Mouse (Mus musculus): ENCODE measurements around the gene Poll. TPM values are rescaled to one million over a fixed set of nuclear protein-coding genes. Genes with fewer than 3 reads are reported as not detected.

Gene Poll
- polyA plus RNA-seq, 1 experiment, result 13.4 TPM

DNA sequence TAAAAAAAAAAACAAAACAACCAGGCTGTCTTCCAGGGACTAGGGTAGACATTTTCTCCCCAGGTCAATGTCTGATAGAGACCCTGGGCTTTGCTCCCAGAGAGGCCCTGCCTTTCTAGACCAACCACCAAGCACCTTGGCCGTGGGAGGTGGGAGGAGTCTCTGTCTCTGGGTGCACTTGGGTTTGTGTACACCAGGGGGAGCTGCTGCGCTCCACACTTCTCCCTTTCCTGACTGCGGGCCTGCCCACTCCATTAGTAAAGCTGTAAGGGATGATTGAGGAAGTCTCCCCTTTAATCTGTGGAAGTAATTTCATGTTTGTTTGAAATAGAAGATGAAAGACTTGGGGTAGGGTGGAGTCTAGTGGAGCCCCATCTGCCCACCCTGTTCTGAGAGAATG, 20.9 kb upstream of the Poll start:
- Histone ChIP-seq H3K4me1 (ENCODE audit: control insufficient read depth, insufficient read depth, low read length) (no peaks in the 10 kb centered on the region), H3K9me3 (replicated peaks; ENCODE audit: control insufficient read depth, insufficient read depth, low read length, poor library complexity, severe bottlenecking) (no peaks in the 10 kb centered on the region), H3K36me3 (ENCODE audit: control insufficient read depth, insufficient read depth, low read length, poor library complexity, severe bottlenecking) (no peaks in the 10 kb centered on the region), H3K4me3 (ENCODE audit: low read depth, low read length) (no peak overlapping the region), H3K27me3 (ENCODE audit: control insufficient read depth, insufficient read depth, low read length, poor library complexity, severe bottlenecking) (no peaks in the 10 kb centered on the region), H3K27ac (ENCODE audit: insufficient read depth, low read length) (no peak overlapping the region), H3K9ac (ENCODE audit: low read depth, poor library complexity, severe bottlenecking) (no peak overlapping the region)
- TF ChIP-seq EP300 (IDR thresholded peaks at IDR 0.05; ENCODE audit: insufficient read depth, low read depth, low read length) (no peak), CTCF (IDR thresholded peaks at IDR 0.05; ENCODE audit: low read depth, low read length) (peak; percentile 85)

DNA sequence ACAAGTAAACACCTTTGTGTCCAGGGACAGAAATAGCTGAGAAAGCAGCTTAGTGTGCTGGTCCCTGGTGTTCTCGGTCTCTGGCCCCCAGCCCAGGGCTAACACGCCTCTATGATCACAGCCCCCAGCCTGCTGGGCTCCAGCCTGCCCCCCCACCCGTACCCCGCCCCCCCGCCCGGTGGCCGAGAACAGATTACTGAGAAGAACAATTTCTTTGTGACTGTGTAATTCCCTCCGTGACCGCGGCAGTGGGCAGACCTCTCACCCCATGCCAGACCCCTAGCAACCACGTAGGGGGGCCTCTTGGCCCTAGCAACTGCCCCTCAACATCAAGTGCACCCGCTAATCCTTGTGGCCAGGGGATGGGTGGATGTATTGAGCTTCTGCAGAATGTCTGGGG, 19.9 kb upstream of the Poll start:
- H3K4me3 ChIP-seq (ENCODE audit: low read depth, low read length), result no peak overlapping the region
- H3K27ac ChIP-seq (ENCODE audit: insufficient read depth, low read length), result no peak overlapping the region
- no peaks in the 10 kb centered on the region for H3K36me3 ChIP-seq (ENCODE audit: control insufficient read depth, insufficient read depth, low read length, poor library complexity, severe bottlenecking)
- TF ChIP-seq POLR2A (IDR thresholded peaks at IDR 0.05; ENCODE audit: insufficient read depth, low read length) (no peak), EP300 (IDR thresholded peaks at IDR 0.05; ENCODE audit: insufficient read depth, low read depth, low read length) (no peak), CTCF (IDR thresholded peaks at IDR 0.05; ENCODE audit: low read depth, low read length) (no peak)
- no peaks in the 10 kb centered on the region for H3K27me3 ChIP-seq (ENCODE audit: control insufficient read depth, insufficient read depth, low read length, poor library complexity, severe bottlenecking)
- H3K9ac ChIP-seq (ENCODE audit: low read depth, poor library complexity, severe bottlenecking), result no peak overlapping the region
- H3K9me3 ChIP-seq (replicated peaks; ENCODE audit: control insufficient read depth, insufficient read depth, low read length, poor library complexity, severe bottlenecking), result no peaks in the 10 kb centered on the region
- H3K4me1 ChIP-seq (ENCODE audit: control insufficient read depth, insufficient read depth, low read length), result no peaks in the 10 kb centered on the region

DNA sequence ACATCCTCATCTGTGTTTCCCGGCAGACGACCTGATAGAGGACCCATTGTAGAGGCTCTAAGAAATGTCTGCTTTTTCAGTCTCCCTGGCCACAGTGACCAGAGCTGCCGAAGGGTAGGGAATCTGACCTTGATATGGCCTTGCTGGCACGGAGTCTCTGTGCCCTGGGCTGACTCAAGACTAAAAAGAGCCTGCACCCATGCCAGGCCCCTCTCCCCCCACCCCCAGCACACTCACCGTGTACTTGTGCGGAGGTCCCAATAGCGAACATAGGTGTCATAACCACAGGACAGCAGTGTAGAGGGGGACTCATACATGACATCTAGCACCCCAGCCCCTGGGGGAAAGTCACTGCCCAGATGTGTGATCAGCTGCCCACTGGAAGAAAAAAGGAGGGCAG, 19.1 kb upstream of the Poll start:
- Histone ChIP-seq H3K27me3 (ENCODE audit: control insufficient read depth, insufficient read depth, low read length, poor library complexity, severe bottlenecking) (no peaks in the 10 kb centered on the region), H3K36me3 (ENCODE audit: control insufficient read depth, insufficient read depth, low read length, poor library complexity, severe bottlenecking) (no peaks in the 10 kb centered on the region), H3K4me1 (ENCODE audit: control insufficient read depth, insufficient read depth, low read length) (no peaks in the 10 kb centered on the region), H3K9me3 (replicated peaks; ENCODE audit: control insufficient read depth, insufficient read depth, low read length, poor library complexity, severe bottlenecking) (no peaks in the 10 kb centered on the region), H3K4me3 (ENCODE audit: low read depth, low read length) (no peak overlapping the region), H3K9ac (ENCODE audit: low read depth, poor library complexity, severe bottlenecking) (no peak overlapping the region), H3K27ac (ENCODE audit: insufficient read depth, low read length) (no peak overlapping the region)
- TF ChIP-seq EP300 (IDR thresholded peaks at IDR 0.05; ENCODE audit: insufficient read depth, low read depth, low read length) (no peak), CTCF (IDR thresholded peaks at IDR 0.05; ENCODE audit: low read depth, low read length) (no peak), POLR2A (IDR thresholded peaks at IDR 0.05; ENCODE audit: insufficient read depth, low read length) (no peak)

DNA sequence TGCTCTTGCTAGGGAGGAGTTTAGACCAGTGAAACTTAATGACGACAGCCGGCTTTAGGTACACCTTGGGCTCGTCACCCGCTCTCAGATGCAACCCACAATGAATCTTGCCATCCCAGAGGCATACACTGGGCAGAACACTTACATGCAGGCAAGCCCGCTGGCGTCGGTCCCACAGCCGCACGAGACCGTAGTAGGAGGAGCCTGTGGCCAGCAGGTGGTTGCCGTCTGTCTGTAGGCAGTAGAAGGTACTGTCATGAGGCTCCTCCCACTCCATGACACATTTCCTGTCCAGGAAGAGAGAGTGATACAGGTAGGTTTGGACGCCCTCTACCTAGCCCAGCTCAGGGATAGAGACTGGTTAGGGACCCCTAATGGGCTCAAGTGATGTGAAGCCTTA, 18.6 kb upstream of the Poll start:
- Histone ChIP-seq H3K27ac (ENCODE audit: insufficient read depth, low read length) (no peak overlapping the region), H3K4me3 (ENCODE audit: low read depth, low read length) (no peak overlapping the region), H3K9me3 (replicated peaks; ENCODE audit: control insufficient read depth, insufficient read depth, low read length, poor library complexity, severe bottlenecking) (no peaks in the 10 kb centered on the region), H3K36me3 (ENCODE audit: control insufficient read depth, insufficient read depth, low read length, poor library complexity, severe bottlenecking) (no peaks in the 10 kb centered on the region), H3K9ac (ENCODE audit: low read depth, poor library complexity, severe bottlenecking) (no peak overlapping the region), H3K4me1 (ENCODE audit: control insufficient read depth, insufficient read depth, low read length) (no peaks in the 10 kb centered on the region), H3K27me3 (ENCODE audit: control insufficient read depth, insufficient read depth, low read length, poor library complexity, severe bottlenecking) (no peaks in the 10 kb centered on the region)
- no peak for TF ChIP-seq EP300 (IDR thresholded peaks at IDR 0.05; ENCODE audit: insufficient read depth, low read depth, low read length)
- no peak for TF ChIP-seq CTCF (IDR thresholded peaks at IDR 0.05; ENCODE audit: low read depth, low read length)
- no peak for TF ChIP-seq POLR2A (IDR thresholded peaks at IDR 0.05; ENCODE audit: insufficient read depth, low read length)

DNA sequence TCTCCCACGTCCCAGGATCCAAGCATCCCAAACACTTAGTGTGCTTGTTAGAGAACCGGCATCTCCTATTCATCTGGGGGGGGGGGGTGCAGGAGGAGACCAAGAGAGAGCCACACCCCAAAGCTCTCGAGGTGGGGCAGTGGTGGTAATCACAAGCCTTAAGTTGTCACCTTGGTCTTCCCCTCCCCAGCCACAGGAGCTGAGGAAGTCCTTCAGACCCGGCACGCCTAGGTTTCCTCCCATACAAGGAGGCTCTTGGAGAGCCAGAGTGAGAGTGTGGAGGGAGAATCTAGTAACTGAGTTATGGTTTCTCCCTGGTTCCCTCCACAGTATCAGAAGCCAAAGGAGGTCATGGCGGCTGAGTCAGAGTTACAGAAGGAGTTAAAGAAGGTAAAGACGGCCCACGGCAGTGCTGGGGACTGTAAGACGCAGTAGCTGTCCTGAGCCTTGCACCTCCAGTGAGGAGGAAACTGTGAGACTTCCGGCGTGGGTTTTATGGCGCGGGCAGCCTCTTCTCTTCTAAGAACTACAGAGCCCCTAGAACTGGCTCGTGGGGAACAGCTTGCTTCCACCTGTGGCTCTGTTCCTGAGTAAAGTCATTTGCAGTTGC, 16.9 kb upstream of the Poll start:
- Histone ChIP-seq H3K27me3 (ENCODE audit: control insufficient read depth, insufficient read depth, low read length, poor library complexity, severe bottlenecking) (no peaks in the 10 kb centered on the region), H3K36me3 (ENCODE audit: control insufficient read depth, insufficient read depth, low read length, poor library complexity, severe bottlenecking) (no peaks in the 10 kb centered on the region), H3K4me1 (ENCODE audit: control insufficient read depth, insufficient read depth, low read length) (no peaks in the 10 kb centered on the region), H3K9me3 (replicated peaks; ENCODE audit: control insufficient read depth, insufficient read depth, low read length, poor library complexity, severe bottlenecking) (no peaks in the 10 kb centered on the region), H3K9ac (ENCODE audit: low read depth, poor library complexity, severe bottlenecking) (no peak overlapping the region), H3K27ac (ENCODE audit: insufficient read depth, low read length) (no peak overlapping the region), H3K4me3 (ENCODE audit: low read depth, low read length) (no peak overlapping the region)
- TF ChIP-seq EP300 (IDR thresholded peaks at IDR 0.05; ENCODE audit: insufficient read depth, low read depth, low read length), result no peak
- TF ChIP-seq CTCF (IDR thresholded peaks at IDR 0.05; ENCODE audit: low read depth, low read length), result no peak
- no peak for TF ChIP-seq POLR2A (IDR thresholded peaks at IDR 0.05; ENCODE audit: insufficient read depth, low read length)

DNA sequence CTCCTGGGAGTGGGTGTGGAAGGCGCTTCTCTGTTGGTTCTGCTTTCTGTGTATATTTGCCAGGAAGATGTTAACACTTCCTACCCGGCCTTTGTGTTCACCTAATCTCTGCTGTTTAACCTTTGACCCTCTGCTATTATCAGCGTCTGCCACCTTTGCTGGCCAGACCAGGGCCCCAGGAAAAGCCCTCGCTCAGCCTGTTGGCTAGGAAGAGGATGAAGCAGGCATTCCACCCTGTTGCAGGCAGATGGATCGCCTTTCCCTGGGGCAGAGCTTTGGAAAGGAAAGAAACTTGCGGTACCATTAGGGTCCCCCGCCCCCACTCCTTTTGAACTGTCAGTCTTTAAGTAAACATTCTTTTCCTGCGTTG, 15.3 kb upstream of the Poll start:
- no peak overlapping the region for H3K27ac ChIP-seq (ENCODE audit: insufficient read depth, low read length)
- no peaks in the 10 kb centered on the region for H3K27me3 ChIP-seq (ENCODE audit: control insufficient read depth, insufficient read depth, low read length, poor library complexity, severe bottlenecking)
- H3K36me3 ChIP-seq (ENCODE audit: control insufficient read depth, insufficient read depth, low read length, poor library complexity, severe bottlenecking), result no peaks in the 10 kb centered on the region
- H3K9ac ChIP-seq (ENCODE audit: low read depth, poor library complexity, severe bottlenecking), result no peak overlapping the region
- no peaks in the 10 kb centered on the region for H3K9me3 ChIP-seq (replicated peaks; ENCODE audit: control insufficient read depth, insufficient read depth, low read length, poor library complexity, severe bottlenecking)
- no peak overlapping the region for H3K4me3 ChIP-seq (ENCODE audit: low read depth, low read length)
- H3K4me1 ChIP-seq (ENCODE audit: control insufficient read depth, insufficient read depth, low read length), result no peaks in the 10 kb centered on the region
- TF ChIP-seq POLR2A (IDR thresholded peaks at IDR 0.05; ENCODE audit: insufficient read depth, low read length) (no peak), CTCF (IDR thresholded peaks at IDR 0.05; ENCODE audit: low read depth, low read length) (no peak), EP300 (IDR thresholded peaks at IDR 0.05; ENCODE audit: insufficient read depth, low read depth, low read length) (no peak)

Data from ES-Bruce4 (cell line).